Mouse (Mus musculus): ENCODE measurements at regions not wholly inside any gene's neighbourhood (a gene's known extent, or its start where the extent isn't known, plus 50 kb on each side); places are given as distances from the start of the nearest gene placed in this dataset.

- TF ChIP-seq CTCF (IDR thresholded peaks at IDR 0.05; ENCODE audit: low read depth, low read length) (no peak), EP300 (IDR thresholded peaks at IDR 0.05; ENCODE audit: insufficient read depth, low read depth, low read length) (no peak)
These were observed 54.5 kb upstream of the Arg1 start for GRCm38 (mm10) chr10:24981763-24982162.
